Mouse (Mus musculus) liver, embryonic 14.5 days (tissue): Measurements from ENCODE around the gene Gtf3a. TPM values are rescaled to one million over a fixed set of nuclear protein-coding genes. Genes with fewer than 3 reads are reported as not detected.

Experiments
- ATAC-seq: fragments of 200-750 bp; cut with Nextera tagmentation; 2 replicates; pipeline ENCODE4 v1.8.0; 2017; ENCODE audit warnings: moderate number of reproducible peaks, mild to moderate bottlenecking, moderate library complexity; ENCODE audit not compliant: insufficient read depth
- DNase-seq, 3 experiments: peaks; one replicate each; pipeline ENCODE4 v3.0.0-alpha.2; 2012 to 2013; ENCODE audit warnings: low read depth in 3 of 3, low spot score in 3 of 3
- H3K27ac ChIP-seq: fragments of 300-500 bp; sonication (generic); 2 replicates; pipeline ENCODE4 v1.5.1; 2014; ENCODE audit warnings: moderate library complexity, mild to moderate bottlenecking, control low read depth, inconsistent platforms
- H3K27me3 ChIP-seq: fragments of 300-500 bp; sonication (generic); 2 replicates; pipeline ENCODE4 v1.6.1; 2014; ENCODE audit warnings: mild to moderate bottlenecking, low read length, moderate library complexity; ENCODE audit not compliant: control insufficient read depth, insufficient read depth
- H3K36me3 ChIP-seq: fragments of 300-500 bp; sonication (generic); replicated peaks from 2 replicates; pipeline ENCODE4 v1.6.1; 2014; ENCODE audit warnings: low read depth; ENCODE audit not compliant: control insufficient read depth, insufficient read depth
- H3K4me1 ChIP-seq, 2 experiments: fragments of 200-500 bp in 1 of 2; fragments of 300-500 bp in 1 of 2; sonication (generic) in 1 of 2; replicated peaks; 2 replicates each; pipeline ENCODE4 v1.6.1; 2012 to 2014; ENCODE audit warnings: antibody characterized with exemption in 1 of 2, inconsistent platforms in 1 of 2, low read length in 1 of 2; ENCODE audit not compliant: control insufficient read depth in 2 of 2, insufficient read depth in 2 of 2
- H3K4me2 ChIP-seq: fragments of 300-500 bp; sonication (generic); 2 replicates; pipeline ENCODE4 v1.6.1; 2014; ENCODE audit warnings: low read depth, mild to moderate bottlenecking, control low read depth, moderate library complexity
- H3K4me3 ChIP-seq, 2 experiments: fragments of 200-500 bp in 1 of 2; fragments of 300-500 bp in 1 of 2; sonication (generic) in 1 of 2; 2 replicates each; pipeline ENCODE4 v1.5.1; 2012 to 2014; ENCODE audit warnings: low read depth in 2 of 2, low read length in 2 of 2, mild to moderate bottlenecking in 2 of 2, control low read depth in 1 of 2, inconsistent platforms in 1 of 2, moderate library complexity in 1 of 2; ENCODE audit not compliant: insufficient read depth in 1 of 2
- H3K9ac ChIP-seq: fragments of 300-500 bp; sonication (generic); replicated peaks from 2 replicates; pipeline ENCODE4 v1.6.1; 2014; ENCODE audit warnings: mild to moderate bottlenecking, control low read depth, moderate library complexity
- H3K9me3 ChIP-seq: fragments of 300-500 bp; sonication (generic); 2 replicates; pipeline ENCODE4 v1.6.1; 2016; ENCODE audit warnings: low read length, mixed read lengths; ENCODE audit not compliant: control insufficient read depth
- CTCF ChIP-seq: IDR thresholded peaks from 2 replicates; pipeline ENCODE4 v1.5.1; 2016; ENCODE audit warnings: antibody characterized with exemption, low read depth, control low read depth
- EP300 ChIP-seq: IDR thresholded peaks from 2 replicates; pipeline ENCODE4 v1.6.1; 2016; ENCODE audit warnings: antibody characterized with exemption, low read depth
- WGBS: fragments of 180-500 bp; shearing (Covaris S2); extraction: QIAGEN DNeasy Blood & Tissue Kit; methylation state at CpG from one replicate; pipeline ENCODE4 v1.1.7; 2014; ENCODE audit not compliant: insufficient replicate concordance; 5-methylcytosine and 5-hydroxymethylcytosine counted together
- polyA plus RNA-seq, 2 experiments: library from polyadenylated mRNA; depleted of rRNA in 1 of 2; stranded (reverse) in 1 of 2; unstranded in 1 of 2; fragments of >200 nt; fragmentation: Nextera tagmentation in 1 of 2; extraction: Ambion mirVana in 1 of 2; gene quantifications; 2 replicates each; pipeline versions ENCODE4 v1.2.1 to v1.2.3; 2012 to 2014

The Gtf3a gene
- polyA plus RNA-seq, 2 experiments, result 31.3 to 37.7 TPM

DNA sequence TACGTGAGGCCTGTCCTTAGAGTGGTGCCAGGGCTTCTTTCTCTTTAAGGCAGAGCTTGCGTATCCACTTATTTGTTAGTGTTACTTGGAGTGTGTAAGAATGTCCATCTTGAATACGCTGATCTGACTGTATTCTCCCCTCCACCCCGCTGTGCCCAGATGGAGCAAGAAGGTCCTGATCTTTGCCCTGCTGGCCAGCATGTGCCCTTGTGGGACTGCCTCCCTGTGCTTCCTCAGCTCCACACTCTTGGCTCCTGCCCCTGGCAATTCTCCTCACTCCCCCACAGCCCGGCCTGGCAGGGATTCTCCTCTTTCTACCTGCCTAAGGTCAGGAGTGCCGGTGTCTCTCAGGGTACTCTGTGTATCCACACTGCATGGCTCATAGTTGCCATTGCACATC lies 32.9 kb downstream of the Gtf3a start:
- Histone ChIP-seq H3K27ac (no peak overlapping the region), H3K4me1 (no peaks in the 10 kb centered on the region), H3K36me3 (no peaks in the 10 kb centered on the region), H3K9ac (no peak overlapping the region), H3K9me3 (no peaks in the 10 kb centered on the region), H3K4me3 (no peak overlapping the region), H3K27me3 (no peaks in the 10 kb centered on the region; the same call in none of the 2 replicates), H3K4me2 (no peak overlapping the region)
- ATAC-seq (no peak), DNase-seq (no peak)
- TF ChIP-seq CTCF (no peak), EP300 (no peak)
- WGBS, result 77% methylated on average over 6 of the region's 6 CpGs

- peak in 1 of 3 experiments; percentile 20 for DNase-seq
These were observed 34.8 kb downstream of the Gtf3a start for GRCm38 (mm10) chr5:146983216-146983615.

GRCm38 (mm10) chr5:146985725-146986433 lies 37.4 kb downstream of the Gtf3a start:
- H3K4me2 ChIP-seq, result no peak overlapping the region
- TF ChIP-seq EP300 (no peak), CTCF (no peak)
- H3K9me3 ChIP-seq, result no peaks in the 10 kb centered on the region
- no peak for ATAC-seq
- H3K4me1 ChIP-seq, result no peaks in the 10 kb centered on the region
- no peaks in the 10 kb centered on the region; the same call in none of the 2 replicates for H3K27me3 ChIP-seq
- DNase-seq, result no peak
- no peak overlapping the region for H3K27ac ChIP-seq
- H3K9ac ChIP-seq, result no peak overlapping the region
- H3K4me3 ChIP-seq, result no peak overlapping the region
- no peaks in the 10 kb centered on the region for H3K36me3 ChIP-seq
- 55% methylated on average over 21 of the region's 21 CpGs for WGBS

More at GRCm38 (mm10) chr5:146983216-146983615, 34.8 kb downstream of the Gtf3a start:
- Histone ChIP-seq H3K27ac (no peak overlapping the region), H3K27me3 (no peaks in the 10 kb centered on the region; the same call in none of the 2 replicates), H3K9ac (no peak overlapping the region), H3K9me3 (no peaks in the 10 kb centered on the region), H3K4me1 (no peaks in the 10 kb centered on the region), H3K4me2 (no peak overlapping the region), H3K4me3 (no peak overlapping the region), H3K36me3 (no peaks in the 10 kb centered on the region)
- WGBS, result 5% methylated on average over 8 of the region's 8 CpGs
- no peak for ATAC-seq
- TF ChIP-seq EP300 (no peak), CTCF (peak; percentile 92)

GRCm38 (mm10) chr5:146987588-146987987 lies 39.1 kb downstream of the Gtf3a start:
- H3K27ac ChIP-seq, result no peak overlapping the region
- 69% methylated on average over 10 of the region's 10 CpGs for WGBS
- no peak overlapping the region for H3K9ac ChIP-seq
- no peaks in the 10 kb centered on the region; the same call in none of the 2 replicates for H3K27me3 ChIP-seq
- ATAC-seq (no peak), DNase-seq (no peak)
- H3K9me3 ChIP-seq, result no peaks in the 10 kb centered on the region
- no peak overlapping the region for H3K4me3 ChIP-seq
- H3K36me3 ChIP-seq, result no peaks in the 10 kb centered on the region
- no peaks in the 10 kb centered on the region for H3K4me1 ChIP-seq
- TF ChIP-seq CTCF, result no peak
- TF ChIP-seq EP300, result no peak
- no peak overlapping the region for H3K4me2 ChIP-seq

- 49% methylated on average over 5 of the region's 5 CpGs for WGBS
- no peak for DNase-seq
These were observed 40.6 kb downstream of the Gtf3a start for GRCm38 (mm10) chr5:146989051-146989450.

More at GRCm38 (mm10) chr5:146989051-146989450, 40.6 kb downstream of the Gtf3a start:
- Histone ChIP-seq H3K27ac (no peak overlapping the region), H3K4me1 (no peaks in the 10 kb centered on the region), H3K9ac (no peak overlapping the region), H3K4me2 (no peak overlapping the region), H3K36me3 (no peaks in the 10 kb centered on the region), H3K27me3 (no peaks in the 10 kb centered on the region; the same call in none of the 2 replicates), H3K9me3 (no peaks in the 10 kb centered on the region), H3K4me3 (no peak overlapping the region)
- ATAC-seq, result no peak
- TF ChIP-seq EP300 (no peak), CTCF (no peak)
